Mouse (Mus musculus) liver, adult 10 weeks (tissue): Measurements from ENCODE around the gene Cfc1. TPM values are rescaled to one million over a fixed set of nuclear protein-coding genes. Genes with fewer than 3 reads are reported as not detected.

Experiments used
- polyA plus RNA-seq: library from polyadenylated mRNA; stranded (reverse); fragments of 350-450 nt; fragmentation: Illumina TruSeq; extraction: RNeasy Lipid Tissue Mini Kit (QIAGEN cat#74804); gene quantifications from one replicate; pipeline ENCODE4 v1.2.3, GENCODE M21; 2014; ENCODE audit warnings: low read depth, low replicate concordance

Gene Cfc1
- not detected for polyA plus RNA-seq

GRCm38 (mm10) chr1:34535043-34535698 is at the start of gene Cfc1:
TSS of gene Cfc1 (plus strand) at chr1:34535648.

GRCm38 (mm10) chr1:34560843-34561242 is 25.4 kb downstream of the Cfc1 start, which contains the start of gene Prss40:
TSS of gene Prss40 (minus strand) at chr1:34560943.

GRCm38 (mm10) chr1:34578851-34579781 is 43.7 kb downstream of the Cfc1 start, which contains the start of gene Amer3:
TSS of gene Amer3 (plus strand) at chr1:34579657.

Other genes starting within 250 kb of the Cfc1 start
- gene Ccdc115, start 96.0 kb upstream of the Cfc1 start, polyA plus RNA-seq, result 7.0 TPM
- 6.9 TPM for gene Imp4, start 95.8 kb upstream of the Cfc1 start, polyA plus RNA-seq
- gene Ptpn18, start 75.9 kb upstream of the Cfc1 start, polyA plus RNA-seq, result not detected
- not detected for gene Prss39, start 37.2 kb upstream of the Cfc1 start, polyA plus RNA-seq
- gene Prss40, start 25.3 kb downstream of the Cfc1 start, polyA plus RNA-seq, result not detected
- gene Amer3, start 44.0 kb downstream of the Cfc1 start, polyA plus RNA-seq, result not detected